ENCODE assay signal across 8 mouse cellular contexts in the genomic region with DNA sequence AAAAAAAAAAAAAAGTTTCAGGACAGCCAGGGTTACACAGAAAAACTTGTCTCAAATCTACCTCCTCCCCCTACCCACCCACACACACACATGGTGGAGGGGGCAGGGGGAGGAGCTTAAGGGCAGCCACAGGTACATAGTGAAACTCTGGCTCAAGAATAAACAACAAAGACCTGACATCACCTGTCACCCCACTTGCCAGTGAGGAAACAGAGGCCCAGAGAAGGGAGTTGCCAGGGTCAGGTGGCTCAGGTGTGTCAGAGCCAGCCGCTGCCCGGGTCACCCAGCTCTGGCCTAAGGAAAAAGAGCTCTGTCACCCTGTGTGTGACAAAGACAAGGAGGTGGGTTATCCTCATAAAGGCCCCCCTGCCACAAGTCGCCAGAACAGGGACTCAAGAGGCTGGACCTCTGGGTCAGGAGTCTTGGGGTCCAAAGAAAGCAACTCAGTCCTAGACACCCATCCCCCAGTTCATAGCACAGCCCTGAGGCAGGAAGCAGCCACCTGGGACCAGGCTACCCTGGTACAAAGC. TPM values are rescaled to one million over a fixed set of nuclear protein-coding genes. Genes with fewer than 3 reads are reported as not detected.
DNase-seq lines count a peak whose midpoint lies in the region; ATAC-seq and TF ChIP-seq lines count a peak whose summit lies in the region.

No protein-coding gene starts in this region.

- no peaks in the 10 kb centered on the region for H3K79me2 ChIP-seq in heart, adult 2 months (replicated peaks; ENCODE audit: control insufficient read depth, insufficient read depth, low read length)

- H3K4me1 ChIP-seq in heart, adult 2 months (ENCODE audit: control insufficient read depth, insufficient read depth, low read length): peaks cover 27% of the 10 kb centered on the region
- H3K4me1 ChIP-seq in neural tube, embryonic 13.5 days (replicated peaks): peaks cover 61% of the 10 kb centered on the region
- peaks cover 45% of the 10 kb centered on the region for H3K4me1 ChIP-seq in neural tube, embryonic 15.5 days
- H3K4me1 ChIP-seq in limb, embryonic 10.5 days: peaks cover 70% of the 10 kb centered on the region
- H3K4me1 ChIP-seq in midbrain, embryonic 11.5 days (ENCODE audit: control insufficient read depth, insufficient read depth, low read length): peaks cover 31% of the 10 kb centered on the region
- H3K4me1 ChIP-seq in midbrain, postnatal 0 days (ENCODE audit: insufficient read depth, low read length): peaks cover 7% of the 10 kb centered on the region; the same call in 1 of the 2 replicates

- peak overlapping the region; percentile 15; the same call in 1 of the 2 replicates for H3K27ac ChIP-seq in heart, adult 2 months
- peak overlapping the region; percentile 43; the same call in 1 of the 2 replicates for H3K27ac ChIP-seq in neural tube, embryonic 13.5 days (replicated peaks)
- no peak overlapping the region for H3K27ac ChIP-seq in neural tube, embryonic 15.5 days (replicated peaks)
- peak overlapping the region; percentile 87 for H3K27ac ChIP-seq in limb, embryonic 10.5 days
- H3K27ac ChIP-seq in midbrain, embryonic 11.5 days (ENCODE audit: low read depth, low read length): no peak overlapping the region; the same call in 1 of the 2 replicates
- H3K27ac ChIP-seq in midbrain, postnatal 0 days (ENCODE audit: low read depth, low read length): no peak overlapping the region

- H3K36me3 ChIP-seq in heart, adult 2 months (ENCODE audit: control insufficient read depth, insufficient read depth, low read length): no peaks in the 10 kb centered on the region; the same call in 1 of the 2 replicates
- no peaks in the 10 kb centered on the region for H3K36me3 ChIP-seq in neural tube, embryonic 13.5 days
- H3K36me3 ChIP-seq in neural tube, embryonic 15.5 days: no peaks in the 10 kb centered on the region
- H3K36me3 ChIP-seq in limb, embryonic 10.5 days: no peaks in the 10 kb centered on the region
- no peaks in the 10 kb centered on the region for H3K36me3 ChIP-seq in midbrain, embryonic 11.5 days (ENCODE audit: control insufficient read depth, insufficient read depth, low read length)
- H3K36me3 ChIP-seq in midbrain, postnatal 0 days (ENCODE audit: insufficient read depth, low read length): no peaks in the 10 kb centered on the region

- TF ChIP-seq EP300 in heart, adult 2 months (IDR thresholded peaks at IDR 0.05; ENCODE audit: insufficient read depth, low read depth, low read length): no peak

- no peak for DNase-seq in heart, adult 2 months
- no peak for DNase-seq in heart, postnatal 4 days
- DNase-seq in limb, embryonic 10.5 days (ENCODE audit: low spot score): no peak
- DNase-seq in thymus, postnatal 25 days: peak; percentile 64
- DNase-seq in midbrain, embryonic 11.5 days (ENCODE audit: low spot score, missing footprints): no peak
- DNase-seq in midbrain, postnatal 0 days (ENCODE audit: low spot score): no peak

- no peak for TF ChIP-seq CTCF in heart, adult 2 months (IDR thresholded peaks at IDR 0.05)
- no peak for TF ChIP-seq CTCF in midbrain, postnatal 0 days (IDR thresholded peaks at IDR 0.05)

- intact Hi-C loops in heart, adult 2 months (cut with DNase I): no loop called here

- no peak for TF ChIP-seq POLR2A in heart, adult 2 months (IDR thresholded peaks at IDR 0.05; ENCODE audit: insufficient read depth, low read depth, low read length)

- H3K27me3 ChIP-seq in heart, adult 2 months (ENCODE audit: control insufficient read depth, insufficient read depth, low read length): no peaks in the 10 kb centered on the region
- H3K27me3 ChIP-seq in neural tube, embryonic 13.5 days: no peaks in the 10 kb centered on the region
- no peaks in the 10 kb centered on the region for H3K27me3 ChIP-seq in neural tube, embryonic 15.5 days (replicated peaks)
- no peaks in the 10 kb centered on the region for H3K27me3 ChIP-seq in limb, embryonic 10.5 days (ENCODE audit: low read depth, poor library complexity, severe bottlenecking)
- H3K27me3 ChIP-seq in midbrain, embryonic 11.5 days (ENCODE audit: control insufficient read depth, insufficient read depth, low read length): no peaks in the 10 kb centered on the region; the same call in 1 of the 2 replicates
- no peaks in the 10 kb centered on the region for H3K27me3 ChIP-seq in midbrain, postnatal 0 days (ENCODE audit: insufficient read depth, low read length)

- H3K9ac ChIP-seq in heart, adult 2 months (ENCODE audit: low read depth, low read length): 0 out of 2 replicates have a peak overlapping the region, but pooled peaks have one; percentile 5
- H3K9ac ChIP-seq in neural tube, embryonic 13.5 days: peak overlapping the region; percentile 27; the same call in 1 of the 2 replicates
- no peak overlapping the region for H3K9ac ChIP-seq in neural tube, embryonic 15.5 days (replicated peaks)
- H3K9ac ChIP-seq in midbrain, embryonic 11.5 days (ENCODE audit: low read length): no peak overlapping the region
- H3K9ac ChIP-seq in midbrain, postnatal 0 days (replicated peaks; ENCODE audit: low read length, poor library complexity, severe bottlenecking): no peak overlapping the region

- no peak overlapping the region for H3K4me3 ChIP-seq in heart, adult 2 months
- H3K4me3 ChIP-seq in neural tube, embryonic 13.5 days: no peak overlapping the region
- H3K4me3 ChIP-seq in neural tube, embryonic 15.5 days (replicated peaks): no peak overlapping the region
- H3K4me3 ChIP-seq in limb, embryonic 10.5 days: no peak overlapping the region
- H3K4me3 ChIP-seq in midbrain, embryonic 11.5 days (ENCODE audit: low read depth, low read length): no peak overlapping the region
- no peak overlapping the region for H3K4me3 ChIP-seq in midbrain, postnatal 0 days (ENCODE audit: low read depth, low read length)

- no peaks in the 10 kb centered on the region for H3K9me3 ChIP-seq in neural tube, embryonic 13.5 days
- no peaks in the 10 kb centered on the region for H3K9me3 ChIP-seq in neural tube, embryonic 15.5 days (replicated peaks)
- H3K9me3 ChIP-seq in limb, embryonic 10.5 days (replicated peaks): no peaks in the 10 kb centered on the region
- no peaks in the 10 kb centered on the region for H3K9me3 ChIP-seq in midbrain, embryonic 11.5 days (ENCODE audit: control insufficient read depth, low read length)
- no peaks in the 10 kb centered on the region for H3K9me3 ChIP-seq in midbrain, postnatal 0 days (ENCODE audit: low read length)

- no peak for ATAC-seq in neural tube, embryonic 13.5 days (ENCODE audit: low read depth)
- ATAC-seq in neural tube, embryonic 15.5 days (ENCODE audit: low FRiP score): no peak
- ATAC-seq in midbrain, embryonic 11.5 days (ENCODE audit: low FRiP score): no peak
- no peak for ATAC-seq in midbrain, postnatal 0 days (ENCODE audit: low FRiP score)

- H3K4me2 ChIP-seq in neural tube, embryonic 13.5 days: no peak overlapping the region
- H3K4me2 ChIP-seq in neural tube, embryonic 15.5 days: no peak overlapping the region
- no peak overlapping the region for H3K4me2 ChIP-seq in midbrain, embryonic 11.5 days
- H3K4me2 ChIP-seq in midbrain, postnatal 0 days (ENCODE audit: low read depth, low read length, poor library complexity, severe bottlenecking): no peak overlapping the region

- WGBS in heart, adult 2 months: 84% methylated on average over 3 of the region's 3 CpGs
- 69% methylated on average over 3 of the region's 3 CpGs for WGBS in neural tube, embryonic 13.5 days
- 72% methylated on average over 3 of the region's 3 CpGs for WGBS in neural tube, embryonic 15.5 days
- 71% methylated on average over 3 of the region's 3 CpGs for WGBS in limb, embryonic 10.5 days
- WGBS in midbrain, embryonic 11.5 days: 51% methylated on average over 3 of the region's 3 CpGs
- WGBS in midbrain, postnatal 0 days: 53% methylated on average over 3 of the region's 3 CpGs

RNA-seq across cellular contexts. Expression of gene Dnajb12, which starts 27.8 kb away (rescaled TPM):
- total RNA-seq in heart, adult 2 months (2021): 10 to 100 TPM; 36.8 to 45.4 TPM
- polyA plus RNA-seq in heart, adult 2 months (2012; rRNA removed): 32.9 and 39.2 TPM in 2 replicates
- 10 to 100 TPM; 39.6 to 41.1 TPM for total RNA-seq in heart, postnatal 4 days (2021)
- polyA plus RNA-seq in neural tube, embryonic 13.5 days (2015; fragmentation: Nextera tagmentation; extraction: Ambion mirVana): 20.4 and 21.2 TPM in 2 replicates
- polyA plus RNA-seq in neural tube, embryonic 15.5 days (2015; fragmentation: Nextera tagmentation; extraction: Ambion mirVana): 17.2 and 20.6 TPM in 2 replicates
- polyA plus RNA-seq in limb, embryonic 10.5 days (2016; fragmentation: Nextera tagmentation; extraction: Ambion mirVana): 25.8 and 28.2 TPM in 2 replicates
- 21.0 and 22.4 TPM in 2 replicates for polyA plus RNA-seq in midbrain, embryonic 11.5 days (2014; fragmentation: Nextera tagmentation; extraction: Ambion mirVana)
- 47.9 and 51.6 TPM in 2 replicates for total RNA-seq in midbrain, postnatal 0 days (2014; rRNA removed)
- polyA plus RNA-seq in midbrain, postnatal 0 days (2015; fragmentation: Nextera tagmentation; extraction: Ambion mirVana): 25.7 and 26.3 TPM in 2 replicates

RNA-seq across cellular contexts. Expression of gene Ddit4, which starts 44.5 kb away (rescaled TPM):
- 100 to 1,000 TPM in 1 of 2 experiments, 10 to 100 TPM in 1; 70.7 to 219 TPM for total RNA-seq in heart, adult 2 months (2021)
- 48.0 and 55.5 TPM in 2 replicates for polyA plus RNA-seq in heart, adult 2 months (2012; rRNA removed)
- total RNA-seq in heart, postnatal 4 days (2021): 10 to 100 TPM; 31.4 to 36.9 TPM
- polyA plus RNA-seq in neural tube, embryonic 13.5 days (2015; fragmentation: Nextera tagmentation; extraction: Ambion mirVana): 72.8 and 78.2 TPM in 2 replicates
- 80.8 and 91.6 TPM in 2 replicates for polyA plus RNA-seq in neural tube, embryonic 15.5 days (2015; fragmentation: Nextera tagmentation; extraction: Ambion mirVana)
- polyA plus RNA-seq in limb, embryonic 10.5 days (2016; fragmentation: Nextera tagmentation; extraction: Ambion mirVana): 30.3 and 58.7 TPM in 2 replicates
- polyA plus RNA-seq in midbrain, embryonic 11.5 days (2014; fragmentation: Nextera tagmentation; extraction: Ambion mirVana): 4.1 and 4.5 TPM in 2 replicates
- 56.6 and 57.5 TPM in 2 replicates for total RNA-seq in midbrain, postnatal 0 days (2014; rRNA removed)
- 43.4 and 43.6 TPM in 2 replicates for polyA plus RNA-seq in midbrain, postnatal 0 days (2015; fragmentation: Nextera tagmentation; extraction: Ambion mirVana)

Comparison
In these comparisons a context has a peak if more than half of its experiments do, and no peak if none do; other contexts are left out.
1. H3K27ac ChIP-seq: peak in heart, adult 2 months (single experiment), neural tube, embryonic 13.5 days (single experiment) and limb, embryonic 10.5 days (single experiment); none in neural tube, embryonic 15.5 days (single experiment), midbrain, embryonic 11.5 days (single experiment) and midbrain, postnatal 0 days (single experiment).
2. H3K9ac ChIP-seq: peak in heart, adult 2 months (single experiment) and neural tube, embryonic 13.5 days (single experiment); none in neural tube, embryonic 15.5 days (single experiment), midbrain, embryonic 11.5 days (single experiment) and midbrain, postnatal 0 days (single experiment).